In genomic region chr1:36071611-36072010, GRCm38 (mm10) we compare ENCODE assay signal across 8 mouse cellular contexts. TPM values are rescaled to one million over a fixed set of nuclear protein-coding genes. Genes with fewer than 3 reads are reported as not detected.
DNase-seq lines count a peak whose midpoint lies in the region; ATAC-seq and TF ChIP-seq lines count a peak whose summit lies in the region.

No protein-coding gene starts in this region.

- no peak for TF ChIP-seq CTCF in E14TG2a.4 (conservative IDR thresholded peaks at IDR 0.05; ENCODE audit: low read length)
- TF ChIP-seq CTCF in liver, embryonic 14.5 days (IDR thresholded peaks at IDR 0.05; ENCODE audit: low read depth), result no peak

- intact Hi-C loops in heart, postnatal 14 days (cut with DNase I), result no loop called here

- H3K4me2 ChIP-seq in heart, embryonic 12.5 days, result peak overlapping the region; percentile 99
- H3K4me2 ChIP-seq in forebrain, embryonic 12.5 days, result peak overlapping the region; percentile 97
- peak overlapping the region; percentile 98 for H3K4me2 ChIP-seq in liver, embryonic 14.5 days (ENCODE audit: low read depth)

- H3K4me1 ChIP-seq in heart, embryonic 12.5 days (replicated peaks), result peaks cover 78% of the 10 kb centered on the region
- peaks cover 88% of the 10 kb centered on the region for H3K4me1 ChIP-seq in E14TG2a.4 (replicated peaks; ENCODE audit: low read depth, low read length)
- peaks cover 72% of the 10 kb centered on the region for H3K4me1 ChIP-seq in forebrain, embryonic 12.5 days
- H3K4me1 ChIP-seq in liver, embryonic 14.5 days (replicated peaks; ENCODE audit: control insufficient read depth in 2 of 2, insufficient read depth in 2 of 2, low read length in 1 of 2), result peaks cover 34 to 63% of the 10 kb centered on the region in 2 experiments

- WGBS in heart, embryonic 12.5 days, result 88% methylated on average over 3 of the region's 3 CpGs
- WGBS in forebrain, embryonic 12.5 days, result 93% methylated on average over 3 of the region's 3 CpGs
- 82% methylated on average over 3 of the region's 3 CpGs for WGBS in liver, embryonic 14.5 days (ENCODE audit: insufficient replicate concordance)

- H3K4me3 ChIP-seq in heart, embryonic 12.5 days, result peak overlapping the region; percentile 71; the same call in 1 of the 2 replicates
- H3K4me3 ChIP-seq in E14TG2a.4 (replicated peaks; ENCODE audit: low read length), result peak overlapping the region; percentile 96
- H3K4me3 ChIP-seq in forebrain, embryonic 12.5 days (replicated peaks), result no peak overlapping the region
- H3K4me3 ChIP-seq in liver, embryonic 14.5 days (ENCODE audit: insufficient read depth in 1 of 2, low read depth in 2 of 2, low read length in 2 of 2), result peak overlapping the region; percentile 87 to 92

- no peak for DNase-seq in heart, postnatal 14 days
- DNase-seq in liver, embryonic 14.5 days (ENCODE audit: low read depth in 3 of 3, low spot score in 3 of 3), result no peak
- no peak for DNase-seq in ovary, postnatal 10 days (ENCODE audit: low spot score)
- DNase-seq in ovary, postnatal 14 days (ENCODE audit: low spot score), result no peak
- no peak for DNase-seq in adipocyte (ENCODE audit: low spot score)

- H3K9ac ChIP-seq in heart, embryonic 12.5 days, result peak overlapping the region; percentile 21; the same call in 1 of the 2 replicates
- H3K9ac ChIP-seq in forebrain, embryonic 12.5 days, result no peak overlapping the region
- H3K9ac ChIP-seq in liver, embryonic 14.5 days (replicated peaks), result peak overlapping the region; percentile 99

- no peak for ATAC-seq in heart, embryonic 12.5 days (ENCODE audit: insufficient number of reproducible peaks, low FRiP score)
- no peak for ATAC-seq in forebrain, embryonic 12.5 days (ENCODE audit: low FRiP score)
- ATAC-seq in liver, embryonic 14.5 days (ENCODE audit: insufficient read depth), result no peak

- TF ChIP-seq EP300 in liver, embryonic 14.5 days (IDR thresholded peaks at IDR 0.05; ENCODE audit: low read depth), result no peak

- H3K9me3 ChIP-seq in heart, embryonic 12.5 days (replicated peaks), result no peaks in the 10 kb centered on the region
- H3K9me3 ChIP-seq in E14TG2a.4 (ENCODE audit: low read length), result no peaks in the 10 kb centered on the region
- no peaks in the 10 kb centered on the region for H3K9me3 ChIP-seq in forebrain, embryonic 12.5 days
- no peaks in the 10 kb centered on the region for H3K9me3 ChIP-seq in liver, embryonic 14.5 days (ENCODE audit: control insufficient read depth, low read length)

- no peaks in the 10 kb centered on the region for H3K27me3 ChIP-seq in heart, embryonic 12.5 days (replicated peaks)
- no peaks in the 10 kb centered on the region for H3K27me3 ChIP-seq in E14TG2a.4 (ENCODE audit: insufficient read depth, low read length)
- H3K27me3 ChIP-seq in forebrain, embryonic 12.5 days, result peaks cover 3% of the 10 kb centered on the region
- no peaks in the 10 kb centered on the region for H3K27me3 ChIP-seq in liver, embryonic 14.5 days (ENCODE audit: control insufficient read depth, insufficient read depth, low read length)

- no peak overlapping the region for H3K27ac ChIP-seq in heart, embryonic 12.5 days (ENCODE audit: poor library complexity, severe bottlenecking)
- no peak overlapping the region for H3K27ac ChIP-seq in forebrain, embryonic 12.5 days
- peak overlapping the region; percentile 61 for H3K27ac ChIP-seq in liver, embryonic 14.5 days

- H3K36me3 ChIP-seq in heart, embryonic 12.5 days, result peaks cover 26% of the 10 kb centered on the region
- H3K36me3 ChIP-seq in E14TG2a.4 (ENCODE audit: insufficient read depth, low read length), result peaks cover 73% of the 10 kb centered on the region
- 0 out of 2 replicates have a peak, but pooled peaks cover 4% of the 10 kb centered on the region for H3K36me3 ChIP-seq in forebrain, embryonic 12.5 days (replicated peaks)
- H3K36me3 ChIP-seq in liver, embryonic 14.5 days (replicated peaks; ENCODE audit: control insufficient read depth, insufficient read depth, low read depth), result peaks cover 63% of the 10 kb centered on the region

RNA-seq across cellular contexts. Expression of gene Hs6st1, which starts 3.4 kb away (rescaled TPM):
- polyA plus RNA-seq in heart, embryonic 12.5 days (2016; fragmentation: Nextera tagmentation; extraction: Ambion mirVana), result 13.0 and 15.3 TPM in 2 replicates
- 10 to 100 TPM; 24.8 to 26.4 TPM for total RNA-seq in heart, postnatal 14 days (2021)
- 5.1 and 8.4 TPM in 2 replicates for polyA plus RNA-seq in forebrain, embryonic 12.5 days (2016; fragmentation: Nextera tagmentation; extraction: Ambion mirVana)
- polyA plus RNA-seq in liver, embryonic 14.5 days (2012; rRNA removed), result 29.3 and 31.0 TPM in 2 replicates
- 6.8 and 12.0 TPM in 2 replicates for polyA plus RNA-seq in liver, embryonic 14.5 days (2014; fragmentation: Nextera tagmentation; extraction: Ambion mirVana)
